Mouse (Mus musculus) adrenal gland, postnatal 0 days (tissue): ENCODE data around the gene 5530401A14Rik. TPM values are rescaled to one million over a fixed set of nuclear protein-coding genes. Genes with fewer than 3 reads are reported as not detected.

Experiments
- polyA plus RNA-seq: library from polyadenylated mRNA; unstranded; fragments of >200 nt; fragmentation: Nextera tagmentation; extraction: Ambion mirVana; gene quantifications from 2 replicates; pipeline ENCODE4 v1.2.1, GENCODE M21; 2015

The 5530401A14Rik gene
- polyA plus RNA-seq: 0.03 TPM in 1 of 2 replicates, not detected in the other

DNA sequence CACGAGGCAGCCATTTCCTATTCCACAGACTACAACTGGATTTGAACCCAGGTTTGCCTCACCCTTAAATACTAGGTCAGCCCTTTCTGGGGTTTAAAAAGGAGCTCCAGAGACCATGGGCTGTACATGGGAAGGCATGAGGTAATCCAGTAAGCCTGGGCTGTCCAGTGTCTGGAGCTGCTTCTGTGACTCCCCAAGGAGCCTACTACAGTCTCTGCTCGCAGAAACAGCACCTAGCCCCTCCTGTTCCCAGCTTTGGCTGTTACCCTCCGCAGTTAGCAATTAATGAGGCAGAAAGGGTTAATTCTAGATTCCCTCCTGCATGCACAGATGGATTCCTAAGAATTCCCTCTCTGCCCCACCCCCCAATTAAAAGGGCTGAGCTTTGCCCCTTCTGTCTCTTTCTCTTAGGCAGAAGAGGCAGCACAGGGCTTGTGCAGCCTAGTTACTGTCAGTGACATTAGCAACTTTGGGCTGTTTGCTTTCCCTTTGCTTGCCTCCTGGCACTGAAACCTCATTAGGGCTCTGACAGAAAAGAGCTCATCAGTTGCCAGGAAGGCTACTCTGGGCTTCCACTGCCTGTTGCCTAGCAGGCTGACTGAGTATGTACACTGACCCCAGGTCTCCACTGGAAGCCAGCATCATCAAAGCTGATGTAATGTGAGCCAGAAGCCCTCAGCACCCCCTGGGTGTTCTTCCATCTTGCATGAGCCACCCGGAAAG is at the start of gene 5530401A14Rik:
TSS of gene 5530401A14Rik (plus strand) at position 424 of the 723 bp plus-strand sequence.

Other genes with a start within 250 kb of the 5530401A14Rik start
- 2.1 and 6.5 TPM in 2 replicates for gene Asic2, start 107.8 kb downstream of the 5530401A14Rik start, polyA plus RNA-seq
- 8.3 and 14.3 TPM in 2 replicates for gene Ccl2, start 174.9 kb downstream of the 5530401A14Rik start, polyA plus RNA-seq
- not detected in 2 replicates for gene Gm17268, start 177.9 kb downstream of the 5530401A14Rik start, polyA plus RNA-seq
- gene Ccl7, start 185.0 kb downstream of the 5530401A14Rik start, polyA plus RNA-seq: 2.5 and 3.2 TPM in 2 replicates
- gene Ccl11, start 197.2 kb downstream of the 5530401A14Rik start, polyA plus RNA-seq: 2.6 and 2.9 TPM in 2 replicates
- 4.9 and 6.8 TPM in 2 replicates for gene Ccl12, start 241.2 kb downstream of the 5530401A14Rik start, polyA plus RNA-seq